Mouse (Mus musculus) embryonic fibroblast, embryonic 13.5 days (primary cell): ENCODE measurements around the gene Prr36.

ENCODE experiments used
- CTCF ChIP-seq: IDR thresholded peaks from 2 replicates; pipeline ENCODE4 v1.5.1; 2011; ENCODE audit warnings: mild to moderate bottlenecking, control low read depth, low read length, moderate library complexity, borderline replicate concordance; ENCODE audit not compliant: insufficient read depth
- POLR2A ChIP-seq: IDR thresholded peaks from 2 replicates; pipeline ENCODE4 v1.6.1; 2011; ENCODE audit warnings: low read depth, mild to moderate bottlenecking, control low read depth, low read length, moderate library complexity

- no peak for TF ChIP-seq POLR2A
- TF ChIP-seq CTCF, result no peak
These were observed 25.0 kb downstream of the Prr36 start for GRCm38 (mm10) chr8:4192305-4192704.
